Mouse (Mus musculus): ENCODE results near the gene Abtb2. TPM values are rescaled to one million over a fixed set of nuclear protein-coding genes. Genes with fewer than 3 reads are reported as not detected.

Abtb2 gene
- polyA plus RNA-seq, 1 experiment from 2014 or later, result 15.9 TPM

Other genes with a start within 250 kb of the Abtb2 start
- 0.11 and 0.12 TPM in 2 replicates for gene Elf5, start 154.6 kb upstream of the Abtb2 start, polyA plus RNA-seq (2014; fragmentation: Nextera tagmentation; extraction: Ambion mirVana)
- gene Cat, start 81.2 kb upstream of the Abtb2 start, polyA plus RNA-seq (2014; fragmentation: Nextera tagmentation; extraction: Ambion mirVana), result 137 and 139 TPM in 2 replicates
- gene Nat10, start 195.0 kb downstream of the Abtb2 start, polyA plus RNA-seq (2014; fragmentation: Nextera tagmentation; extraction: Ambion mirVana), result 31.3 and 38.5 TPM in 2 replicates
- gene Caprin1, start 231.3 kb downstream of the Abtb2 start, polyA plus RNA-seq (2014; fragmentation: Nextera tagmentation; extraction: Ambion mirVana), result 638 and 649 TPM in 2 replicates

All from forebrain, embryonic 11.5 days (tissue).